Mouse (Mus musculus): Measurements from ENCODE around the gene Dyrk1a. TPM values are rescaled to one million over a fixed set of nuclear protein-coding genes. Genes with fewer than 3 reads are reported as not detected.

Dyrk1a gene
- polyA plus RNA-seq, 1 experiment from 2014 or later: 7.8 TPM

DNA sequence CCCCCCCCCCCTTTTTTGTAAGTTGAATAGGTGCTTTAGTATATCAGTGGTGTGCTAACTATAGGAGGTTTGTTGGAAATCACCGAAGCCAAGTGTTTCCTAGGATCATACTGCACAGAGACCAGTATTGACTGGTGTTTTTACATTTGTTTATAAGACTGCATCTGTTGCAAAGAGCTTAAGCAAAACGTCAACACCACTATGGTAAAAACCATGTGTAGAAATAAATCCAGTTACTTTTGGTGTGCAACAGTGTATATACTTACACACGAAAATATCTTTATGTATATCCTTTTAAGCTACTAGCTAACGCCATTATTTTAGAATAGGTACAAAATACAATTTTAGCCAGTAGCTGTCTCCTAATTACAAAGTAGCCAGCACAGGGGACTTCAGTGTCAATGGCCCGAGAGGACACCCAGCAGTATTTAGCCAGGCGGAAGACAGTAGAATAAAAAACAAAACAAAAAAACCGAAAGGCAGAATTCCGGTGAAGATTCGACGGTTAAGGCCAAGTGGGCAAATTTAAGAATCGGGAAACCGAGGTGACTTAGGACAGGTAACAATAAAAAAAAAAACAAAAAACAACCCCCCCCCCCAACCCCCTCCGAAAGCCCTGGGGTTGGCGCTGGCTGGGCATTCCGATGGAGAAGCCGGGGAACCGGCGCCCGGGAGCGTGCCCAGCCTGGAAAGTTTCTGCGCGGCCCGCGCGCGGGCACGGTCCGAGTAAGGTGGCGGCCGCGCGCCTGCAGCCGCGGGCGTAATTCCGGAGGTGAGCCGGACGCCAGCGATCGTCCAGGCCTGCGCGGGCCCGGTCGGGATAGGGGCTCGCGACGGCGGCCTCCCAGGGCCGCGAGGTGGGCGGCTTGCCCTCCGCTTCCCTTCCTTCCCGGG, 1.2 kb upstream of the Dyrk1a start:
- Histone ChIP-seq H3K27me3 (ENCODE audit: control insufficient read depth, insufficient read depth, low read length) (no peaks in the 10 kb centered on the region), H3K27ac (ENCODE audit: low read length) (peak overlapping the region; percentile 100), H3K4me1 (ENCODE audit: control insufficient read depth, insufficient read depth, low read length) (peaks cover 25% of the 10 kb centered on the region), H3K9me3 (replicated peaks; ENCODE audit: control insufficient read depth, low read length) (no peaks in the 10 kb centered on the region), H3K4me3 (ENCODE audit: low read length) (peak overlapping the region; percentile 98), H3K9ac (ENCODE audit: low read length) (peak overlapping the region; percentile 85), H3K36me3 (ENCODE audit: control insufficient read depth, insufficient read depth) (no peaks in the 10 kb centered on the region), H3K4me2 (ENCODE audit: low read depth, low read length) (peak overlapping the region; percentile 75)
- 2% methylated on average over 48 of the region's 53 CpGs for WGBS
- ATAC-seq (replicated peaks; ENCODE audit: extremely low read depth, insufficient read depth, low FRiP score): peak; percentile 84

DNA sequence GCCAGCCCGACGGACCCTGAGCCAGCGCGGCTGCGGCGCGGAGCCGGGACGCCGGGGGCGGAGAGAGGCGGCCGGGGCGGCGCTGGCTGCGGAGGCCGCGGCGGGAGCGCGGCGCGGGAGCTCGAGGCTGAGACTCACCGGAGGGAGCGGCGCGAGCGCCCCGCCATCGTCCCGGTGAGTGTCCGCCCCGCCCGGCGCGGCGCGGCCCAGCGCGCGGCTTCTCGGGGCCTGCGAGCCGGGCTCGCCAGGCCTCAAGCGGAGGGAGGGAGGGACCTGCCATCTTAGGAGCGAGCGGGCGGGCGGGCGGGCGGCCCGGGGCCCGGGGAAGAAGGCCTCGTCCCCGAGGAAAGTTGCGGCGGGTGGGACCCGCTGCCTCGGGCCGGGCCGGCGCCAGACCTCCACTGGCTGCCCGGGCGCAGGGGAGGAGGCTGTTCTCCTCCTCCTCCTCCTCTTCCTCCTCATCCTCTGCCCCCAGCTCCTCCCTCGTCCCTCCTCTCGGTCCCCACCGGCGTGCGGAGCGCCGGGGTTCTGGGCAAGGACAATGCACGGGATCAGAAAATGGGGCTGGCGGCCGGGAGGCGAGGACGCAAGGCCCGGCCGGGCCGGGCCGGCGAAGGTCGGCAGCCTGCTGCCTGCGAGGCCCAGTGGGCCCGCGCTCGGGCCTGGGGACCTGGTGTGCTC, 691 bp downstream of the Dyrk1a start:
- peak overlapping the region; percentile 77 for H3K4me2 ChIP-seq (ENCODE audit: low read depth, low read length)
- ATAC-seq (replicated peaks; ENCODE audit: extremely low read depth, insufficient read depth, low FRiP score): peak; percentile 6; the same call in 1 of the 2 replicates
- H3K9ac ChIP-seq (ENCODE audit: low read length): peak overlapping the region; percentile 100
- no peaks in the 10 kb centered on the region for H3K9me3 ChIP-seq (replicated peaks; ENCODE audit: control insufficient read depth, low read length)
- H3K27me3 ChIP-seq (ENCODE audit: control insufficient read depth, insufficient read depth, low read length): no peaks in the 10 kb centered on the region
- under 1% methylated on average over 74 of the region's 88 CpGs for WGBS
- H3K4me1 ChIP-seq (ENCODE audit: control insufficient read depth, insufficient read depth, low read length): peaks cover 40% of the 10 kb centered on the region
- H3K4me3 ChIP-seq (ENCODE audit: low read length): peak overlapping the region; percentile 98
- peak overlapping the region; percentile 100 for H3K27ac ChIP-seq (ENCODE audit: low read length)
- no peaks in the 10 kb centered on the region for H3K36me3 ChIP-seq (ENCODE audit: control insufficient read depth, insufficient read depth)

- no peaks in the 10 kb centered on the region for H3K9me3 ChIP-seq (replicated peaks; ENCODE audit: control insufficient read depth, low read length)
- 21% methylated on average over 10 of the region's 10 CpGs for WGBS
- H3K27me3 ChIP-seq (ENCODE audit: control insufficient read depth, insufficient read depth, low read length): no peaks in the 10 kb centered on the region
- peak overlapping the region; percentile 98 for H3K4me3 ChIP-seq (ENCODE audit: low read length)
- H3K4me1 ChIP-seq (ENCODE audit: control insufficient read depth, insufficient read depth, low read length): peaks cover 48% of the 10 kb centered on the region
- peak overlapping the region; percentile 77 for H3K4me2 ChIP-seq (ENCODE audit: low read depth, low read length)
- no peaks in the 10 kb centered on the region for H3K36me3 ChIP-seq (ENCODE audit: control insufficient read depth, insufficient read depth)
- peak overlapping the region; percentile 100 for H3K27ac ChIP-seq (ENCODE audit: low read length)
- H3K9ac ChIP-seq (ENCODE audit: low read length): peak overlapping the region; percentile 100
- no peak for ATAC-seq (replicated peaks; ENCODE audit: extremely low read depth, insufficient read depth, low FRiP score)
Measured at GRCm38 (mm10) chr16:94571111-94571993, 1.5 kb downstream of the Dyrk1a start.

DNA sequence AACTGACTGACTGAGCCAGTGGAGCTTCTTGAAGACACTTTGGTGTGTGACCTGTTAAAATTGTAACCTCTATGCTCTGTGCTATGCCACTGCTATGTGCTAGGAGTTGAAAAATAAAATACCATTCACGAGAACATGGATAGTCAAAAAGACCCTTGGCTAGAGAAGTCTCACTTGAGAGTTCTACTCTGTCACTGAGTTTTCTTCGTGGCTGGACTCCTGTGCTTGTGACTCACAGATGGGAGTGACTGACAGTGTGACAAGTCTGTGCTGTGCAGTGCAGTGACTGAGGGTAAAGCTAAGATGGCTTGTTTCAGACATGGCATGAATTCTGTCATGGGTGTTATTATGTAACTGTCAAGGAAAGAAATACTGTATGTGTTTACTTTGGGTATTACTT, 2.6 kb downstream of the Dyrk1a start:
- Histone ChIP-seq H3K9me3 (replicated peaks; ENCODE audit: control insufficient read depth, low read length) (no peaks in the 10 kb centered on the region), H3K27me3 (ENCODE audit: control insufficient read depth, insufficient read depth, low read length) (no peaks in the 10 kb centered on the region), H3K27ac (ENCODE audit: low read length) (peak overlapping the region; percentile 41), H3K4me1 (ENCODE audit: control insufficient read depth, insufficient read depth, low read length) (peaks cover 56% of the 10 kb centered on the region), H3K9ac (ENCODE audit: low read length) (peak overlapping the region; percentile 51), H3K36me3 (ENCODE audit: control insufficient read depth, insufficient read depth) (no peaks in the 10 kb centered on the region), H3K4me3 (ENCODE audit: low read length) (peak overlapping the region; percentile 31), H3K4me2 (ENCODE audit: low read depth, low read length) (peak overlapping the region; percentile 62)
- no peak for ATAC-seq (replicated peaks; ENCODE audit: extremely low read depth, insufficient read depth, low FRiP score)
- 21% methylated on average over 2 of the region's 2 CpGs for WGBS

- Histone ChIP-seq H3K36me3 (ENCODE audit: control insufficient read depth, insufficient read depth) (no peaks in the 10 kb centered on the region), H3K9me3 (replicated peaks; ENCODE audit: control insufficient read depth, low read length) (no peaks in the 10 kb centered on the region), H3K4me1 (ENCODE audit: control insufficient read depth, insufficient read depth, low read length) (peaks cover 60% of the 10 kb centered on the region), H3K4me3 (ENCODE audit: low read length) (no peak overlapping the region), H3K4me2 (ENCODE audit: low read depth, low read length) (no peak overlapping the region), H3K27ac (ENCODE audit: low read length) (no peak overlapping the region), H3K27me3 (ENCODE audit: control insufficient read depth, insufficient read depth, low read length) (no peaks in the 10 kb centered on the region), H3K9ac (ENCODE audit: low read length) (no peak overlapping the region)
- WGBS: 60% methylated on average over 3 of the region's 3 CpGs
- ATAC-seq (replicated peaks; ENCODE audit: extremely low read depth, insufficient read depth, low FRiP score): no peak
Measured at GRCm38 (mm10) chr16:94574025-94574717, 4.4 kb downstream of the Dyrk1a start.

GRCm38 (mm10) chr16:94574718-94575094, 4.9 kb downstream of the Dyrk1a start:
- Histone ChIP-seq H3K9ac (ENCODE audit: low read length) (no peak overlapping the region), H3K27ac (ENCODE audit: low read length) (no peak overlapping the region), H3K9me3 (replicated peaks; ENCODE audit: control insufficient read depth, low read length) (no peaks in the 10 kb centered on the region), H3K4me1 (ENCODE audit: control insufficient read depth, insufficient read depth, low read length) (peaks cover 61% of the 10 kb centered on the region), H3K27me3 (ENCODE audit: control insufficient read depth, insufficient read depth, low read length) (no peaks in the 10 kb centered on the region), H3K4me3 (ENCODE audit: low read length) (no peak overlapping the region), H3K4me2 (ENCODE audit: low read depth, low read length) (no peak overlapping the region), H3K36me3 (ENCODE audit: control insufficient read depth, insufficient read depth) (no peaks in the 10 kb centered on the region)
- no peak for ATAC-seq (replicated peaks; ENCODE audit: extremely low read depth, insufficient read depth, low FRiP score)

GRCm38 (mm10) chr16:94575757-94576156, 5.9 kb downstream of the Dyrk1a start:
- H3K9me3 ChIP-seq (replicated peaks; ENCODE audit: control insufficient read depth, low read length): no peaks in the 10 kb centered on the region
- H3K4me3 ChIP-seq (ENCODE audit: low read length): no peak overlapping the region
- no peaks in the 10 kb centered on the region for H3K36me3 ChIP-seq (ENCODE audit: control insufficient read depth, insufficient read depth)
- H3K4me2 ChIP-seq (ENCODE audit: low read depth, low read length): peak overlapping the region; percentile 28; the same call in 1 of the 2 replicates
- 0 out of 2 replicates have a peak overlapping the region, but pooled peaks have one; percentile 27 for H3K27ac ChIP-seq (ENCODE audit: low read length)
- no peak for ATAC-seq (replicated peaks; ENCODE audit: extremely low read depth, insufficient read depth, low FRiP score)
- 52% methylated on average over 5 of the region's 5 CpGs for WGBS
- H3K4me1 ChIP-seq (ENCODE audit: control insufficient read depth, insufficient read depth, low read length): peaks cover 69% of the 10 kb centered on the region
- H3K27me3 ChIP-seq (ENCODE audit: control insufficient read depth, insufficient read depth, low read length): no peaks in the 10 kb centered on the region
- peak overlapping the region; percentile 42; the same call in 1 of the 2 replicates for H3K9ac ChIP-seq (ENCODE audit: low read length)

DNA sequence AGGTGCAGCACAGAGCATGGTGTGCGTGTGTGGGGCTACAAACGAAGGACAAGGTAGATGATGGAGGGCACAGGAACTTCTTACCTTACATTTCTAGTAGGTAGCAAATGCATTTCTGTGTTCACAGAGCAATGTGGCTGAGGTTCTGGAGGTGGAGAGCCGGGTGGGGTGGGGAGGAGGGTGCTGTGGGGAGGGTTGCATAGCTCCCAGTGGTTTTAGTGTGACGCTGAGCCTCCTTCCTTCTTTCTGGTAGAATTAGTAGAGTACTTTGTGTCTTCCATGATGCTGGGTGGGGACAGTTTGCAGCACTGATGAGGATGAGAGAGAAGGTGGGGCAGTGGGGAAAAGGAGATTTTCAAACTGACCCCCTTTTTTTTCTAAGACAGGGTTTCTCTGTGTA, 9.5 kb downstream of the Dyrk1a start:
- H3K4me1 ChIP-seq (ENCODE audit: control insufficient read depth, insufficient read depth, low read length): peaks cover 78% of the 10 kb centered on the region
- H3K4me3 ChIP-seq (ENCODE audit: low read length): no peak overlapping the region
- 90% methylated on average over 4 of the region's 4 CpGs for WGBS
- H3K9ac ChIP-seq (ENCODE audit: low read length): no peak overlapping the region
- ATAC-seq (replicated peaks; ENCODE audit: extremely low read depth, insufficient read depth, low FRiP score): no peak
- no peak overlapping the region for H3K27ac ChIP-seq (ENCODE audit: low read length)
- H3K27me3 ChIP-seq (ENCODE audit: control insufficient read depth, insufficient read depth, low read length): no peaks in the 10 kb centered on the region
- H3K9me3 ChIP-seq (replicated peaks; ENCODE audit: control insufficient read depth, low read length): no peaks in the 10 kb centered on the region
- H3K36me3 ChIP-seq (ENCODE audit: control insufficient read depth, insufficient read depth): no peaks in the 10 kb centered on the region
- no peak overlapping the region for H3K4me2 ChIP-seq (ENCODE audit: low read depth, low read length)

Data from heart, embryonic 16.5 days (tissue).